Mouse (Mus musculus): ENCODE results near the gene Zer1. TPM values are rescaled to one million over a fixed set of nuclear protein-coding genes. Genes with fewer than 3 reads are reported as not detected.

Gene Zer1
- polyA plus RNA-seq, 1 experiment from 2014 or later, result 2.5 TPM

DNA sequence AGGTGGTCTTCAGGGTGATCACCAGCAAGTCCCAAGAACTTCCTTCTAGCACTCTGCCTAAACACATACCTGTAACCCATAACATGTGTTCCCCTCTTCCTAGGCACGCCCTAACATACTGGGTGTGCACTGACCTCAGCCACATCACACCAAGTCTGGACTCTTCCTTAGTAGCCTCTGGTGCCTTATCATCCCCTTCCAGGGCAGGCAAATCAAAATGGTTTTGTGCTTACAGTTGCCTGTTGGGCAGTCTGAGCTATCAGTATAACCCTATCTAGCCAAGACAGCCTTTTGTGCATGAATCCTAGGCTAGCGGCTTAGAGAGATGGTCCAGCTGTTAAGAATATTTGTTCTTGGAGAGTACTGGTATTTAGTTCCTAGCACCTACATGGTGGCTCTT, 12.9 kb downstream of the Zer1 start:
- ATAC-seq (ENCODE audit: low read depth), result peak; percentile 78
- H3K4me3 ChIP-seq (ENCODE audit: low read depth, low read length), result no peak overlapping the region
- H3K4me2 ChIP-seq (ENCODE audit: low read depth, low read length), result no peak overlapping the region
- H3K9ac ChIP-seq (ENCODE audit: low read depth, low read length), result no peak overlapping the region
- no peak overlapping the region for H3K27ac ChIP-seq (ENCODE audit: low read length)
- 46% methylated on average over 2 of the region's 2 CpGs for WGBS (ENCODE audit: insufficient replicate concordance)
- no peaks in the 10 kb centered on the region for H3K9me3 ChIP-seq (replicated peaks; ENCODE audit: control insufficient read depth, low read length)
- peaks cover 14% of the 10 kb centered on the region for H3K4me1 ChIP-seq (ENCODE audit: control insufficient read depth, low read depth, low read length)
- peaks cover 9% of the 10 kb centered on the region for H3K36me3 ChIP-seq (ENCODE audit: control insufficient read depth, insufficient read depth)
- no peaks in the 10 kb centered on the region for H3K27me3 ChIP-seq (ENCODE audit: control insufficient read depth, insufficient read depth, low read depth, low read length)

DNA sequence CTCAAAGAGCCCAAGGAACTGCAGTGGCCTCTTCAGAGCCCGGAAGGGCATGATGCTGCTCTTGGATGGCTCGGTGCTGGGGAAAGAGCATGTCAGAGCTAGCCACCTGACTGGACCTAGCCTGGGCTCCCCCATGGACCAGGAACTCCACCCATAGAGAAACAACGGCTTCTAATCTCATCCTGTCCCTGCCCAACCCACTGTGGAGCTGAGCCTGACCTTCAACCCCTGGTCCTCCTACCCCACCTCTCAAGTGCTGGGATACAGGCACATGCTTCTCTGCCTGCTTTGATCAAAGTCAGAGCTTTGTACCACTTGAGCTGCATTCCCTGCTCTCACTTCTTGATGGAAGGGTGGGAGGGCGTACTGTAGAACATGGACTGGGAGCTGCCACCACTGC, 16.1 kb downstream of the Zer1 start:
- no peak overlapping the region for H3K4me2 ChIP-seq (ENCODE audit: low read depth, low read length)
- no peaks in the 10 kb centered on the region for H3K27me3 ChIP-seq (ENCODE audit: control insufficient read depth, insufficient read depth, low read depth, low read length)
- H3K4me1 ChIP-seq (ENCODE audit: control insufficient read depth, low read depth, low read length), result peaks cover 14% of the 10 kb centered on the region
- no peak overlapping the region for H3K4me3 ChIP-seq (ENCODE audit: low read depth, low read length)
- no peak overlapping the region for H3K9ac ChIP-seq (ENCODE audit: low read depth, low read length)
- peaks cover 9% of the 10 kb centered on the region for H3K36me3 ChIP-seq (ENCODE audit: control insufficient read depth, insufficient read depth)
- no peak for ATAC-seq (ENCODE audit: low read depth)
- no peaks in the 10 kb centered on the region for H3K9me3 ChIP-seq (replicated peaks; ENCODE audit: control insufficient read depth, low read length)
- WGBS (ENCODE audit: insufficient replicate concordance), result 68% methylated on average over 4 of the region's 4 CpGs
- no peak overlapping the region for H3K27ac ChIP-seq (ENCODE audit: low read length)

DNA sequence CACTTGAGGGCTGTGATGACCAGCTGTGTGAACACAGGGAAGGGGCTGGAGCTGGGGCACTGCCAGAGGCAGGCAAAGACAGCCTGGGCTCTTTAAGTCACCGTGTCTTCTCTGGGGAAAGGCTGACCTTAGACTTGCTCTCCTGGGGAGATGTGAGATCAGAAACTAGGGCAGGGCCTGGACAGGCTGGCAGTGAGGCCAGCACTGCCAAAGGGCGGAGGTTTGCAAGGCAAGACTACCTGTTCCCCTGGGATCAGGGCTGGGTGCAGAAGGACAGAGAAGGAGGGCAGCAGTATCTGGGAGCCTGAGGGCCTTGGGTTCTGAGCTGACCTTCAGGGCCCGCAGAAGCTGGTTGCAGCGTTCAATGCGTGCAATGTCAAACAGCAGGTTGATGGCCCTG, 16.7 kb downstream of the Zer1 start:
- H3K27me3 ChIP-seq (ENCODE audit: control insufficient read depth, insufficient read depth, low read depth, low read length), result no peaks in the 10 kb centered on the region
- H3K27ac ChIP-seq (ENCODE audit: low read length), result no peak overlapping the region
- H3K4me1 ChIP-seq (ENCODE audit: control insufficient read depth, low read depth, low read length), result peaks cover 14% of the 10 kb centered on the region
- ATAC-seq (ENCODE audit: low read depth), result no peak
- H3K36me3 ChIP-seq (ENCODE audit: control insufficient read depth, insufficient read depth), result peaks cover 9% of the 10 kb centered on the region
- H3K9ac ChIP-seq (ENCODE audit: low read depth, low read length), result no peak overlapping the region
- no peak overlapping the region for H3K4me2 ChIP-seq (ENCODE audit: low read depth, low read length)
- H3K4me3 ChIP-seq (ENCODE audit: low read depth, low read length), result no peak overlapping the region
- 74% methylated on average over 5 of the region's 5 CpGs for WGBS (ENCODE audit: insufficient replicate concordance)
- H3K9me3 ChIP-seq (replicated peaks; ENCODE audit: control insufficient read depth, low read length), result no peaks in the 10 kb centered on the region

DNA sequence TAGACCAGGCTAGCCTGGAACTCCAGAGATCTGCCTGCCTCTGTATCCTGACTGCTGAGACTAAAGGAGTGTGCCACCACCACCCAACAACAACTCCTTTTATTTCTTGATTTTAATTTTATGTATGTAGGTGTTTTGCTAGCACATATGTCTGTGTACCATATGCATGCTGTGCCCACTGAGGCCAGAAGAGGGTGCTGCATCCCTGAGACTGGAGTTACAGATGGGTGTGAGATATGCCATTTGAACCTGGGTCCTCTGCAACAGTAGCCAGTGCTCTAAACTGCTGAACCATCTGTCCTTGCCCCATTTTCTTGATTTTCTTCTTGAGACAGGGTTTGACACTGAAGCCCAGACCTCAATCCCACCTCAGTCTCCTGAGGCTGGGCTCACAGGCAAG, 18.0 kb downstream of the Zer1 start:
- Histone ChIP-seq H3K4me2 (ENCODE audit: low read depth, low read length) (no peak overlapping the region), H3K36me3 (ENCODE audit: control insufficient read depth, insufficient read depth) (peaks cover 9% of the 10 kb centered on the region), H3K9me3 (replicated peaks; ENCODE audit: control insufficient read depth, low read length) (no peaks in the 10 kb centered on the region), H3K4me3 (ENCODE audit: low read depth, low read length) (no peak overlapping the region), H3K27me3 (ENCODE audit: control insufficient read depth, insufficient read depth, low read depth, low read length) (no peaks in the 10 kb centered on the region), H3K27ac (ENCODE audit: low read length) (no peak overlapping the region), H3K9ac (ENCODE audit: low read depth, low read length) (no peak overlapping the region), H3K4me1 (ENCODE audit: control insufficient read depth, low read depth, low read length) (peaks cover 6% of the 10 kb centered on the region)
- ATAC-seq (ENCODE audit: low read depth), result no peak

DNA sequence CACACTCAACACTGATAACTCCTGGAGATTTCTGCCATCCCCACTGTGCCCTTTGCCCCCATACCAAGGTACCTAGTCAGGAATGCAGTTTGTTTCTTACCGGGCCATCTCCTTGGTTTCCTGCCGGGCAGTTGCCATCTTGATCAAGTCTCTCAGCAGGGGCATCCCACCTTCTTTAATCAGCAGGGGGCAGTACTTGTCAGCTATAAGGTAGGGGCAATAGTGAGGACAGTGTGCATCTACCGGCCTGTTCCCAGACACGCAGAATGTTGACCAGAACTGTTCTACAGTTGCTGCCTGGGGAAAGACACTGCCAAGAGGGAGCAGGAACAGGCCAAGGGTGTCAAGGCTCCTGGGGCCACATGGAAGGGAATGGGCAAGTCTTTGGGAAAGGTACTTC, 24.2 kb downstream of the Zer1 start:
- no peak overlapping the region for H3K4me2 ChIP-seq (ENCODE audit: low read depth, low read length)
- no peak for ATAC-seq (ENCODE audit: low read depth)

DNA sequence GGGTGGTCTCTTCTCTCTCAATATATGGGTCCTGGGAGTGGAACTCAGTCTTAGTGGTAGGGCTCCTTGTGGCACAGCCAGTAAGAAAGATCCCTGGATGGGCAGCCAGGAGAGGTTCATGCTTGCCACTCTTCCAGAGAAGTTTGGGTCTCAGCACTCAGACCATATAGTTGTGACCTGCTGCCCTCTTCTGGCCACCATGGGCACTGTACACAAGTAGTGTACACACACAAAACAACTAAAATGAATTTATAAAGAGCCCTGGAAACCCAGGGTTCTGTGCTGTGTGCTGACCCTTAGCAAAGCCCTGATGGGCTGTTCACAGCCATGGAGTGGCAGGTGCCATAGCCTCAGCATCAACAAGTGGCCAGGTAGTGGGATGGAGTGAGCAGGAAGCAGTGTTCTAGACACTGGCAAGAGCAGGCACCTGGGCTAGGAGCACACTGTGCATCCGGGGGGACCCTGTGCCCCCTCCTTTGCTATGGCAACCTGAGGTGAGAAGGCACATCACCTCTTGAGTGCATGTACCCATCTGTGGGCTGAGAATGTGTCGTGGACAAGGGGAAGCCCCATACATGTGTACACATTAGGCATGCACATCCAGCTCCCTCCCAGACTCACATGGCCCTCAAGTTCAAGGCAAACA, 28.4 kb downstream of the Zer1 start:
- H3K4me2 ChIP-seq (ENCODE audit: low read depth, low read length), result no peak overlapping the region
- peaks cover 34% of the 10 kb centered on the region for H3K4me1 ChIP-seq (ENCODE audit: control insufficient read depth, low read depth, low read length)
- no peak overlapping the region for H3K4me3 ChIP-seq (ENCODE audit: low read depth, low read length)
- H3K36me3 ChIP-seq (ENCODE audit: control insufficient read depth, insufficient read depth), result peaks cover 2% of the 10 kb centered on the region
- ATAC-seq (ENCODE audit: low read depth), result no peak
- 60% methylated on average over 2 of the region's 2 CpGs for WGBS (ENCODE audit: insufficient replicate concordance)
- no peak overlapping the region for H3K9ac ChIP-seq (ENCODE audit: low read depth, low read length)
- no peaks in the 10 kb centered on the region for H3K9me3 ChIP-seq (replicated peaks; ENCODE audit: control insufficient read depth, low read length)
- no peak overlapping the region for H3K27ac ChIP-seq (ENCODE audit: low read length)
- H3K27me3 ChIP-seq (ENCODE audit: control insufficient read depth, insufficient read depth, low read depth, low read length), result no peaks in the 10 kb centered on the region

More for the DNA sequence above, 24.2 kb downstream of the Zer1 start:
- H3K9me3 ChIP-seq (replicated peaks; ENCODE audit: control insufficient read depth, low read length), result no peaks in the 10 kb centered on the region
- H3K27ac ChIP-seq (ENCODE audit: low read length), result no peak overlapping the region
- WGBS (ENCODE audit: insufficient replicate concordance), result 61% methylated on average over 4 of the region's 4 CpGs
- peaks cover 2% of the 10 kb centered on the region for H3K36me3 ChIP-seq (ENCODE audit: control insufficient read depth, insufficient read depth)
- H3K9ac ChIP-seq (ENCODE audit: low read depth, low read length), result no peak overlapping the region
- no peaks in the 10 kb centered on the region for H3K27me3 ChIP-seq (ENCODE audit: control insufficient read depth, insufficient read depth, low read depth, low read length)
- peaks cover 10% of the 10 kb centered on the region for H3K4me1 ChIP-seq (ENCODE audit: control insufficient read depth, low read depth, low read length)
- no peak overlapping the region for H3K4me3 ChIP-seq (ENCODE audit: low read depth, low read length)

DNA sequence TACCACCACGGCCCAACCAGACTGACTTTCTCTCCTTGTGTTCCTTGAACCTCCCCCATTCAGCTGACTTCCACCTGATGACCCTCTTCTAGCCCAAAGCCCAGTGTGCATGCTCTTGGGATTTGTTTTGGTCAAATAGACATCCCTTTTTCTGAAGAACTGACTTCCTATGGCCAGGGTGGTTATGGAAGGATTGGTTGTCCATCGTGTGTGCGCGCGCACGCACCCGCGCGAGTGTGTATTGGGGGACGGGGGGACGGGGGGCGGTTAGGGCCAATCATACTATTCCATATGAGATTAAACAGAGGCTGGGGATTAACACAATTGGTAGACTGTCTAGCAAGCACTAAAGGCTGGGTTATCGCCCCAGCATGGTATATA, 30.2 kb downstream of the Zer1 start:
- H3K4me1 ChIP-seq (ENCODE audit: control insufficient read depth, low read depth, low read length), result peaks cover 26% of the 10 kb centered on the region
- under 1% methylated on average over 13 of the region's 13 CpGs for WGBS (ENCODE audit: insufficient replicate concordance)
- peak overlapping the region; percentile 70 for H3K9ac ChIP-seq (ENCODE audit: low read depth, low read length)
- H3K4me2 ChIP-seq (ENCODE audit: low read depth, low read length), result peak overlapping the region; percentile 96
- no peaks in the 10 kb centered on the region for H3K9me3 ChIP-seq (replicated peaks; ENCODE audit: control insufficient read depth, low read length)
- H3K36me3 ChIP-seq (ENCODE audit: control insufficient read depth, insufficient read depth), result no peaks in the 10 kb centered on the region
- peak overlapping the region; percentile 68 for H3K27ac ChIP-seq (ENCODE audit: low read length)
- no peak for ATAC-seq (ENCODE audit: low read depth)
- H3K27me3 ChIP-seq (ENCODE audit: control insufficient read depth, insufficient read depth, low read depth, low read length), result no peaks in the 10 kb centered on the region
- H3K4me3 ChIP-seq (ENCODE audit: low read depth, low read length), result peak overlapping the region; percentile 95

DNA sequence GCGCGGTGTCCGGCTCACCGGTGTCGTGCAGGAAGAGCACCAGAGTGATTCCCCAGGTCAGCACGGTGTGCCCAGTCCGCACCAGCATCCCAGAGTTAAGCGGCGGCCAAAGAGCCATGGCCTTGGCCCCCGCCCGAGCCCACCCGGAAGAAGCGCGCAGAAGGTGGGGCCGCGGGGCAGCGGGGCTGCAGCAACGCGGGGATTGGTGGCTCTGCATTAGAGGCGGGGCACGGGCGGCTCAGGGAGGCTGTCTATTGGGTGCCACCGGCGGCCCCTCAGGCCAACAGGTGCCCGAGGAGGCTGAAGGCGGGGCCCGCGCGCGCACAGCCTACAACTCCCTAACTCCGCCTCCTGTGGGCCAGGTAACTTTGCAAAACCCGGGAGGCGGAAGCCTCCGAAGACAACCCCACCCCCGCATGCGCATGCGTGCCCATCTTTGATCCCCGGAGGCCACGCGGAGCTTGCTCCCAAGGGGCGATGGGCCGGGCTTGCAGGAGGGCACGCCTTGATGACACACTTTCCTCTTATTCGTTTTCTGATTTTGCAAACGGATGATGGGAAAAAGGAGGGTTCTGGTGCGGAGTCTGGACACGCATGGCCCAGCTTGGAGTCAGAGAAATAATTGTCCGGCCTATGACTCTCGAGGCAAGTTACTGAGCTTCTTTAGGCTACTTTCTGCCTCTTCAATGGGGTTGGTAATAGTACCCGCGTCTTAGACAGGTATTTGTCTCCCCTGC, 30.7 kb downstream of the Zer1 start, which contains the start of gene Zdhhc12:
TSS of gene Zdhhc12 (minus strand) at position 178 of the 737 bp plus-strand sequence.
- WGBS (ENCODE audit: insufficient replicate concordance), result under 1% methylated on average over 51 of the region's 51 CpGs
- no peaks in the 10 kb centered on the region for H3K9me3 ChIP-seq (replicated peaks; ENCODE audit: control insufficient read depth, low read length)
- H3K27ac ChIP-seq (ENCODE audit: low read length), result peak within 1 kb of the TSS; percentile 75
- peak within 1 kb of the TSS; percentile 96 for H3K4me2 ChIP-seq (ENCODE audit: low read depth, low read length)
- peaks cover 24% of the 10 kb centered on the region for H3K4me1 ChIP-seq (ENCODE audit: control insufficient read depth, low read depth, low read length)
- H3K27me3 ChIP-seq (ENCODE audit: control insufficient read depth, insufficient read depth, low read depth, low read length), result no peaks in the 10 kb centered on the region
- H3K9ac ChIP-seq (ENCODE audit: low read depth, low read length), result peak within 1 kb of the TSS; percentile 92
- ATAC-seq (ENCODE audit: low read depth), result peak; percentile 99
- no peaks in the 10 kb centered on the region for H3K36me3 ChIP-seq (ENCODE audit: control insufficient read depth, insufficient read depth)
- H3K4me3 ChIP-seq (ENCODE audit: low read depth, low read length), result peak within 1 kb of the TSS; percentile 95

DNA sequence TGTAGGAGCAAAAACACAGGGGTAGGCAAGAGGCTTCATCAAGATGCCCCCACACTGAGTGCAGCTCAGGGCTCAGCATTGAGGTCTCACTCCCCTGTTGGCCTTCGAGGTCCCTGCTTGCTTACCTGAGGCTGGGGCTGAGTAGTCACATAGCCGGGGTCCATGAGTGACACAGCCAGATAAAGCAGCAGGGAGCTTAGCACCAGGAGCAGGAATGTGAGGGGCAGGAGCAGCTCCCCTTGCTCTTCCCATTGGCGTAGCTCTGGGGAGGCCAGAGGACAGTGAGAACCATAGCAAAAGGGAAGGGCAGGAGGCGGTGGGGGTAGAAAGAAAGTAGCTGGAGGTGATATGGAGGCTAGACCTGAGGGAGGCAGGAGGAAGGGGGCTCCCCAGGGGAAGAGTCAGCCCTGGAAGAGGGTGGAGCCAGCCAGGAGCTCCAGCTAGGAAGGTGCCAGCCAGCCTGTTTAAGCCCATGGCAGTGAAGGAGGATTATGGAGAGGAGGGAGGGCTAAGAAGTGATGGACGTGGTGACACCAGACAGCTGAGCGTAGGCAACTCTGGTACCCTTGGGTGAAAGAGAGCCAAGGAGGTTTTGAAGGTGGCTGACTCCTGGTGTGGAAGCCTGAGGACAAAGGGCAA, 32.0 kb downstream of the Zer1 start:
- 53% methylated on average over 6 of the region's 6 CpGs for WGBS (ENCODE audit: insufficient replicate concordance)
- Histone ChIP-seq H3K9ac (ENCODE audit: low read depth, low read length) (peak overlapping the region; percentile 92), H3K9me3 (replicated peaks; ENCODE audit: control insufficient read depth, low read length) (no peaks in the 10 kb centered on the region), H3K4me1 (ENCODE audit: control insufficient read depth, low read depth, low read length) (peaks cover 24% of the 10 kb centered on the region), H3K4me3 (ENCODE audit: low read depth, low read length) (peak overlapping the region; percentile 95), H3K27ac (ENCODE audit: low read length) (no peak overlapping the region; the same call in 1 of the 2 replicates), H3K27me3 (ENCODE audit: control insufficient read depth, insufficient read depth, low read depth, low read length) (no peaks in the 10 kb centered on the region), H3K36me3 (ENCODE audit: control insufficient read depth, insufficient read depth) (no peaks in the 10 kb centered on the region), H3K4me2 (ENCODE audit: low read depth, low read length) (peak overlapping the region; percentile 96)
- ATAC-seq (ENCODE audit: low read depth), result no peak
